Mouse (Mus musculus): ENCODE results near the gene Nav2. TPM values are rescaled to one million over a fixed set of nuclear protein-coding genes. Genes with fewer than 3 reads are reported as not detected.

Nav2 gene
- polyA plus RNA-seq, 1 experiment from 2014 or later = 19.7 TPM

- TF ChIP-seq CTCF (IDR thresholded peaks at IDR 0.05; ENCODE audit: low read depth) = no peak
- 87% methylated on average over 3 of the region's 3 CpGs for WGBS
- H3K4me3 ChIP-seq (ENCODE audit: low read depth, low read length) = no peak overlapping the region
- H3K27me3 ChIP-seq (ENCODE audit: insufficient read depth, low read length) = no peaks in the 10 kb centered on the region
- H3K4me2 ChIP-seq = no peak overlapping the region
- no peak for DNase-seq
- no peak for ATAC-seq (ENCODE audit: insufficient read depth)
- H3K27ac ChIP-seq (ENCODE audit: low read depth) = no peak overlapping the region
- 0 out of 2 replicates have a peak, but pooled peaks cover 2% of the 10 kb centered on the region for H3K4me1 ChIP-seq (ENCODE audit: insufficient read depth)
- H3K9ac ChIP-seq = no peak overlapping the region
- no peaks in the 10 kb centered on the region for H3K9me3 ChIP-seq (ENCODE audit: low read depth, low read length)
- no peaks in the 10 kb centered on the region for H3K36me3 ChIP-seq (ENCODE audit: insufficient read depth)
Measured at GRCm38 (mm10) chr7:49409265-49409664, 500.7 kb downstream of the Nav2 start.

GRCm38 (mm10) chr7:49410188-49410587 is 501.7 kb downstream of the Nav2 start:
- H3K27ac ChIP-seq (ENCODE audit: low read depth) = no peak overlapping the region

GRCm38 (mm10) chr7:49410892-49411291 is 502.4 kb downstream of the Nav2 start:
- no peaks in the 10 kb centered on the region for H3K36me3 ChIP-seq (ENCODE audit: insufficient read depth)
- no peak for DNase-seq
- H3K4me1 ChIP-seq (ENCODE audit: insufficient read depth) = 0 out of 2 replicates have a peak, but pooled peaks cover 2% of the 10 kb centered on the region
- WGBS = 81% methylated on average over 4 of the region's 4 CpGs
- no peaks in the 10 kb centered on the region for H3K27me3 ChIP-seq (ENCODE audit: insufficient read depth, low read length)
- H3K9me3 ChIP-seq (ENCODE audit: low read depth, low read length) = no peaks in the 10 kb centered on the region
- H3K4me2 ChIP-seq = no peak overlapping the region
- ATAC-seq (ENCODE audit: insufficient read depth) = no peak
- no peak overlapping the region for H3K27ac ChIP-seq (ENCODE audit: low read depth)
- no peak overlapping the region for H3K4me3 ChIP-seq (ENCODE audit: low read depth, low read length)
- H3K9ac ChIP-seq = no peak overlapping the region
- no peak for TF ChIP-seq CTCF (IDR thresholded peaks at IDR 0.05; ENCODE audit: low read depth)

More at GRCm38 (mm10) chr7:49410188-49410587, 501.7 kb downstream of the Nav2 start:
- no peak for TF ChIP-seq CTCF (IDR thresholded peaks at IDR 0.05; ENCODE audit: low read depth)
- ATAC-seq (ENCODE audit: insufficient read depth) = no peak
- Histone ChIP-seq H3K4me2 (no peak overlapping the region), H3K4me3 (ENCODE audit: low read depth, low read length) (no peak overlapping the region), H3K9me3 (ENCODE audit: low read depth, low read length) (no peaks in the 10 kb centered on the region), H3K27me3 (ENCODE audit: insufficient read depth, low read length) (no peaks in the 10 kb centered on the region), H3K9ac (no peak overlapping the region), H3K4me1 (ENCODE audit: insufficient read depth) (0 out of 2 replicates have a peak, but pooled peaks cover 2% of the 10 kb centered on the region), H3K36me3 (ENCODE audit: insufficient read depth) (no peaks in the 10 kb centered on the region)
- 80% methylated on average over 5 of the region's 5 CpGs for WGBS
- DNase-seq = no peak

- Histone ChIP-seq H3K27ac (ENCODE audit: low read depth) (no peak overlapping the region), H3K9me3 (ENCODE audit: low read depth, low read length) (no peaks in the 10 kb centered on the region), H3K4me1 (ENCODE audit: insufficient read depth) (0 out of 2 replicates have a peak, but pooled peaks cover 2% of the 10 kb centered on the region), H3K4me2 (no peak overlapping the region), H3K27me3 (ENCODE audit: insufficient read depth, low read length) (no peaks in the 10 kb centered on the region), H3K4me3 (ENCODE audit: low read depth, low read length) (no peak overlapping the region), H3K36me3 (ENCODE audit: insufficient read depth) (no peaks in the 10 kb centered on the region), H3K9ac (no peak overlapping the region)
- 59% methylated on average over 9 of the region's 9 CpGs for WGBS
- ATAC-seq (ENCODE audit: insufficient read depth) (no peak), DNase-seq (no peak)
- TF ChIP-seq CTCF (IDR thresholded peaks at IDR 0.05; ENCODE audit: low read depth) = no peak
Measured at GRCm38 (mm10) chr7:49411803-49412202, 503.3 kb downstream of the Nav2 start.

GRCm38 (mm10) chr7:49415131-49415530 is 506.6 kb downstream of the Nav2 start:
- Histone ChIP-seq H3K36me3 (ENCODE audit: insufficient read depth) (no peaks in the 10 kb centered on the region), H3K4me1 (ENCODE audit: insufficient read depth) (0 out of 2 replicates have a peak, but pooled peaks cover 2% of the 10 kb centered on the region), H3K27ac (ENCODE audit: low read depth) (no peak overlapping the region), H3K27me3 (ENCODE audit: insufficient read depth, low read length) (no peaks in the 10 kb centered on the region), H3K4me2 (no peak overlapping the region), H3K9me3 (ENCODE audit: low read depth, low read length) (no peaks in the 10 kb centered on the region), H3K4me3 (ENCODE audit: low read depth, low read length) (no peak overlapping the region), H3K9ac (no peak overlapping the region)
- TF ChIP-seq CTCF (IDR thresholded peaks at IDR 0.05; ENCODE audit: low read depth) = no peak; the same call in 1 of the 2 replicates
- DNase-seq (no peak), ATAC-seq (ENCODE audit: insufficient read depth) (no peak)
- WGBS = 82% methylated on average over 7 of the region's 7 CpGs

- Histone ChIP-seq H3K4me2 (no peak overlapping the region), H3K4me1 (ENCODE audit: insufficient read depth) (0 out of 2 replicates have a peak, but pooled peaks cover 2% of the 10 kb centered on the region), H3K4me3 (ENCODE audit: low read depth, low read length) (no peak overlapping the region), H3K36me3 (ENCODE audit: insufficient read depth) (no peaks in the 10 kb centered on the region), H3K27me3 (ENCODE audit: insufficient read depth, low read length) (no peaks in the 10 kb centered on the region), H3K9ac (no peak overlapping the region), H3K27ac (ENCODE audit: low read depth) (no peak overlapping the region), H3K9me3 (ENCODE audit: low read depth, low read length) (no peaks in the 10 kb centered on the region)
- 85% methylated on average over 12 of the region's 12 CpGs for WGBS
- no peak for DNase-seq
- no peak for TF ChIP-seq CTCF (IDR thresholded peaks at IDR 0.05; ENCODE audit: low read depth)
- no peak for ATAC-seq (ENCODE audit: insufficient read depth)
Measured at GRCm38 (mm10) chr7:49415716-49416115, 507.2 kb downstream of the Nav2 start.

- Histone ChIP-seq H3K4me2 (no peak overlapping the region), H3K27me3 (ENCODE audit: insufficient read depth, low read length) (no peaks in the 10 kb centered on the region), H3K9me3 (ENCODE audit: low read depth, low read length) (no peaks in the 10 kb centered on the region), H3K9ac (no peak overlapping the region), H3K27ac (ENCODE audit: low read depth) (no peak overlapping the region), H3K4me1 (ENCODE audit: insufficient read depth) (no peaks in the 10 kb centered on the region), H3K36me3 (ENCODE audit: insufficient read depth) (no peaks in the 10 kb centered on the region), H3K4me3 (ENCODE audit: low read depth, low read length) (no peak overlapping the region)
- ATAC-seq (ENCODE audit: insufficient read depth) (no peak), DNase-seq (no peak)
- no peak for TF ChIP-seq CTCF (IDR thresholded peaks at IDR 0.05; ENCODE audit: low read depth)
- WGBS = 75% methylated on average over 13 of the region's 13 CpGs
Measured at GRCm38 (mm10) chr7:49418841-49419240, 510.3 kb downstream of the Nav2 start.
